8 mouse cellular contexts compared by ENCODE assay signal in genomic region chr14:79482747-79483355, GRCm38 (mm10). TPM values are rescaled to one million over a fixed set of nuclear protein-coding genes. Genes with fewer than 3 reads are reported as not detected.
DNase-seq lines count a peak whose midpoint lies in the region; ATAC-seq and TF ChIP-seq lines count a peak whose summit lies in the region.

No protein-coding gene starts in this region.

- no peak for DNase-seq in testis, postnatal 10 days (ENCODE audit: low spot score)
- DNase-seq in embryonic facial prominence, embryonic 14.5 days (ENCODE audit: low spot score): no peak
- no peak for DNase-seq in right cerebral cortex, postnatal 36 days (ENCODE audit: low spot score in 2 of 2)
- no peak for DNase-seq in urinary bladder, postnatal 10 days (ENCODE audit: low spot score)

- H3K27me3 ChIP-seq in testis, adult 2 months (ENCODE audit: control insufficient read depth, insufficient read depth, low read length): no peaks in the 10 kb centered on the region
- no peaks in the 10 kb centered on the region for H3K27me3 ChIP-seq in embryonic facial prominence, embryonic 14.5 days (replicated peaks; ENCODE audit: control insufficient read depth, insufficient read depth, low read length)
- no peaks in the 10 kb centered on the region for H3K27me3 ChIP-seq in intestine, postnatal 0 days (replicated peaks; ENCODE audit: control insufficient read depth, insufficient read depth, low read length)
- peaks cover 15% of the 10 kb centered on the region for H3K27me3 ChIP-seq in midbrain, embryonic 12.5 days

- H3K36me3 ChIP-seq in testis, adult 2 months (ENCODE audit: control insufficient read depth, insufficient read depth, low read length): no peaks in the 10 kb centered on the region
- H3K36me3 ChIP-seq in embryonic facial prominence, embryonic 14.5 days (ENCODE audit: control insufficient read depth, insufficient read depth, low read length): no peaks in the 10 kb centered on the region
- H3K36me3 ChIP-seq in intestine, postnatal 0 days (ENCODE audit: control insufficient read depth, insufficient read depth): no peaks in the 10 kb centered on the region
- peaks cover 5% of the 10 kb centered on the region for H3K36me3 ChIP-seq in midbrain, embryonic 12.5 days

- peak overlapping the region; percentile 30; the same call in 1 of the 2 replicates for H3K27ac ChIP-seq in testis, adult 2 months (ENCODE audit: control insufficient read depth, insufficient read depth, low read depth, low read length)
- H3K27ac ChIP-seq in embryonic facial prominence, embryonic 14.5 days (replicated peaks; ENCODE audit: low read depth, low read length): peak overlapping the region; percentile 100
- peak overlapping the region; percentile 100 for H3K27ac ChIP-seq in intestine, postnatal 0 days (ENCODE audit: low read depth, low read length)
- peak overlapping the region; percentile 100 for H3K27ac ChIP-seq in midbrain, embryonic 12.5 days (replicated peaks)

- no peak for TF ChIP-seq CTCF in testis, adult 2 months (IDR thresholded peaks at IDR 0.05; ENCODE audit: control insufficient read depth, insufficient read depth, insufficient replicate concordance, low read depth, low read length)
- no peak for TF ChIP-seq CTCF in intestine, postnatal 0 days (IDR thresholded peaks at IDR 0.05; ENCODE audit: low read depth)

- ATAC-seq in embryonic facial prominence, embryonic 14.5 days (ENCODE audit: low read depth): no peak
- no peak for ATAC-seq in intestine, postnatal 0 days
- no peak for ATAC-seq in midbrain, embryonic 12.5 days (ENCODE audit: low FRiP score, low read depth)
- no peak for ATAC-seq in megakaryocyte progenitor cell, adult 5-6 weeks (replicated peaks; ENCODE audit: poor library complexity)

- no peak for TF ChIP-seq POLR2A in testis, adult 2 months (IDR thresholded peaks at IDR 0.05; ENCODE audit: control insufficient read depth, low read depth, low read length)

- H3K9me3 ChIP-seq in embryonic facial prominence, embryonic 14.5 days (ENCODE audit: control insufficient read depth, low read length): no peaks in the 10 kb centered on the region
- no peaks in the 10 kb centered on the region for H3K9me3 ChIP-seq in intestine, postnatal 0 days (ENCODE audit: control insufficient read depth)
- H3K9me3 ChIP-seq in midbrain, embryonic 12.5 days: no peaks in the 10 kb centered on the region

- H3K4me3 ChIP-seq in testis, adult 2 months (ENCODE audit: control insufficient read depth, low read depth, low read length): peak overlapping the region; percentile 3; the same call in 1 of the 2 replicates
- peak overlapping the region; percentile 96 for H3K4me3 ChIP-seq in embryonic facial prominence, embryonic 14.5 days (ENCODE audit: low read depth, low read length)
- peak overlapping the region; percentile 95 for H3K4me3 ChIP-seq in intestine, postnatal 0 days (ENCODE audit: low read depth, low read length)
- peak overlapping the region; percentile 93 for H3K4me3 ChIP-seq in midbrain, embryonic 12.5 days

- peaks cover 18% of the 10 kb centered on the region for H3K4me1 ChIP-seq in testis, adult 2 months (ENCODE audit: control insufficient read depth, insufficient read depth, low read length)
- peaks cover 29% of the 10 kb centered on the region for H3K4me1 ChIP-seq in embryonic facial prominence, embryonic 14.5 days (ENCODE audit: control insufficient read depth, insufficient read depth, low read length)
- peaks cover 6% of the 10 kb centered on the region; the same call in 1 of the 2 replicates for H3K4me1 ChIP-seq in intestine, postnatal 0 days (replicated peaks; ENCODE audit: control insufficient read depth, insufficient read depth, low read length)
- peaks cover 39% of the 10 kb centered on the region for H3K4me1 ChIP-seq in midbrain, embryonic 12.5 days

- 11% methylated on average over 15 of the region's 15 CpGs for WGBS in embryonic facial prominence, embryonic 14.5 days
- WGBS in intestine, postnatal 0 days: 11% methylated on average over 15 of the region's 15 CpGs
- 29% methylated on average over 15 of the region's 15 CpGs for WGBS in midbrain, embryonic 12.5 days

- peak overlapping the region; percentile 99 for H3K9ac ChIP-seq in embryonic facial prominence, embryonic 14.5 days (ENCODE audit: low read depth, low read length)
- H3K9ac ChIP-seq in intestine, postnatal 0 days (ENCODE audit: low read depth, low read length): peak overlapping the region; percentile 99
- peak overlapping the region; percentile 70 for H3K9ac ChIP-seq in midbrain, embryonic 12.5 days (replicated peaks)

- peak overlapping the region; percentile 78 for H3K4me2 ChIP-seq in embryonic facial prominence, embryonic 14.5 days (ENCODE audit: low read depth, low read length)
- H3K4me2 ChIP-seq in intestine, postnatal 0 days (replicated peaks; ENCODE audit: low read depth): peak overlapping the region; percentile 80
- peak overlapping the region; percentile 67 for H3K4me2 ChIP-seq in midbrain, embryonic 12.5 days (replicated peaks)

RNA-seq across cellular contexts. Expression of gene Wbp4, which starts 1.5 kb away (rescaled TPM):
- 11.2 and 11.7 TPM in 2 replicates for polyA plus RNA-seq in testis, adult 2 months (2012; rRNA removed)
- 39.6 and 46.0 TPM in 2 replicates for polyA plus RNA-seq in embryonic facial prominence, embryonic 14.5 days (2014; fragmentation: Nextera tagmentation; extraction: Ambion mirVana)
- 29.8 and 31.0 TPM in 2 replicates for polyA plus RNA-seq in intestine, postnatal 0 days (2015; fragmentation: Nextera tagmentation; extraction: Ambion mirVana)
- polyA plus RNA-seq in midbrain, embryonic 12.5 days (2016; fragmentation: Nextera tagmentation; extraction: Ambion mirVana): 49.7 and 55.1 TPM in 2 replicates
- total RNA-seq in megakaryocyte progenitor cell, adult 5-6 weeks (2015): 33.6 and 34.2 TPM in 2 replicates
- 50.2 and 84.2 TPM in 2 replicates for total RNA-seq in megakaryocyte progenitor cell, adult 5-6 weeks (2017)

RNA-seq across cellular contexts. Expression of gene Elf1, which starts 1.9 kb away (rescaled TPM):
- polyA plus RNA-seq in testis, adult 2 months (2012; rRNA removed): 3.2 and 3.9 TPM in 2 replicates
- 12.7 and 13.6 TPM in 2 replicates for polyA plus RNA-seq in embryonic facial prominence, embryonic 14.5 days (2014; fragmentation: Nextera tagmentation; extraction: Ambion mirVana)
- 19.2 and 20.0 TPM in 2 replicates for polyA plus RNA-seq in intestine, postnatal 0 days (2015; fragmentation: Nextera tagmentation; extraction: Ambion mirVana)
- polyA plus RNA-seq in midbrain, embryonic 12.5 days (2016; fragmentation: Nextera tagmentation; extraction: Ambion mirVana): 7.1 and 7.4 TPM in 2 replicates
- total RNA-seq in megakaryocyte progenitor cell, adult 5-6 weeks (2015): 96.8 and 98.3 TPM in 2 replicates
- total RNA-seq in megakaryocyte progenitor cell, adult 5-6 weeks (2017): 178 and 189 TPM in 2 replicates

RNA-seq across cellular contexts. Expression of gene Kbtbd6, which starts 31.2 kb away (rescaled TPM):
- 28.5 and 30.0 TPM in 2 replicates for polyA plus RNA-seq in testis, adult 2 months (2012; rRNA removed)
- 2.4 TPM in 2 replicates for polyA plus RNA-seq in embryonic facial prominence, embryonic 14.5 days (2014; fragmentation: Nextera tagmentation; extraction: Ambion mirVana)
- polyA plus RNA-seq in intestine, postnatal 0 days (2015; fragmentation: Nextera tagmentation; extraction: Ambion mirVana): 0.92 and 0.98 TPM in 2 replicates
- polyA plus RNA-seq in midbrain, embryonic 12.5 days (2016; fragmentation: Nextera tagmentation; extraction: Ambion mirVana): 5.0 and 5.2 TPM in 2 replicates
- 4.7 and 5.7 TPM in 2 replicates for total RNA-seq in megakaryocyte progenitor cell, adult 5-6 weeks (2015)
- 5.1 and 6.6 TPM in 2 replicates for total RNA-seq in megakaryocyte progenitor cell, adult 5-6 weeks (2017)

RNA-seq across cellular contexts. Expression of gene Kbtbd7, which starts 56.5 kb away (rescaled TPM):
- polyA plus RNA-seq in testis, adult 2 months (2012; rRNA removed): 8.4 and 8.8 TPM in 2 replicates
- 13.8 and 15.4 TPM in 2 replicates for polyA plus RNA-seq in embryonic facial prominence, embryonic 14.5 days (2014; fragmentation: Nextera tagmentation; extraction: Ambion mirVana)
- polyA plus RNA-seq in intestine, postnatal 0 days (2015; fragmentation: Nextera tagmentation; extraction: Ambion mirVana): 5.9 and 6.4 TPM in 2 replicates
- 19.0 and 22.8 TPM in 2 replicates for polyA plus RNA-seq in midbrain, embryonic 12.5 days (2016; fragmentation: Nextera tagmentation; extraction: Ambion mirVana)
- 15.7 and 16.9 TPM in 2 replicates for total RNA-seq in megakaryocyte progenitor cell, adult 5-6 weeks (2015)
- total RNA-seq in megakaryocyte progenitor cell, adult 5-6 weeks (2017): 14.3 and 14.9 TPM in 2 replicates

Comparison
In these comparisons a context has a peak if more than half of its experiments do, and no peak if none do; other contexts are left out.
1. H3K27ac ChIP-seq: peak in every context shown above with its lines; median percentile 100 in embryonic facial prominence, embryonic 14.5 days; 100 in intestine, postnatal 0 days; 100 in midbrain, embryonic 12.5 days; 30 in testis, adult 2 months.
2. H3K4me3 ChIP-seq: peak in every context shown above with its lines; median percentile 96 in embryonic facial prominence, embryonic 14.5 days; 95 in intestine, postnatal 0 days; 93 in midbrain, embryonic 12.5 days; 3 in testis, adult 2 months.